Mouse (Mus musculus): ENCODE data around the gene Ifngr2. TPM values are rescaled to one million over a fixed set of nuclear protein-coding genes. Genes with fewer than 3 reads are reported as not detected.
A peak's percentile ranks its signal among the peaks of the same experiment; 100 is the strongest.

The Ifngr2 gene
- total and polyA plus RNA-seq, 3 experiments, result 100 to 120 (median 120) TPM

DNA sequence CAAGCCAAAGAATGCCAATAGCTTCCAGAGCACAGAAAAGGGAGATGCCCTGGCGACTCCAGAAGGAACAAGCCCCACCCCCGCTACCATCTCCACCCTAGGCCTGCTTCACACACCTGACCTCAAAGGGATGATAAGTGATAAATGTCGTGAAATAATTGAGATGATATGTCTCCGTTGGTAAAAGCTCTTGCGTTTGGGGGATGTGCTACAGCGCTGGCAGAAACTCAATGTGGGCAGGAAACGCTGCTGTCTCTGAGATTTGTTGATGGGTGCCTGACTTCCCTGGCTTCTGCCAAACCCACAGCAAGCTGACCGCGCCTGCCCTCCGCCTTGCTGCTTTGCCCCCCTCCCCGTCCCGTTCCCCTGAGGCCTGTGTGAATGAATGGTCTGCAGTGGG is 6.8 kb downstream of the Ifngr2 start:
- no peak overlapping the region for H3K4me3 ChIP-seq
- intact Hi-C loops (cut with DNase I), result no loop called here
- DNase-seq, result peak; percentile 47 to 66
- no peaks in the 10 kb centered on the region for H3K27me3 ChIP-seq (ENCODE audit: control insufficient read depth, insufficient read depth, low read length)
- 10% methylated on average over 12 of the region's 12 CpGs for WGBS
- peak overlapping the region; percentile 60 for H3K27ac ChIP-seq
- peak overlapping the region; percentile 46 for H3K9ac ChIP-seq (ENCODE audit: low read depth, low read length)
- TF ChIP-seq POLR2A (IDR thresholded peaks at IDR 0.05; ENCODE audit: insufficient read depth, low read depth, low read length), result no peak
- no peak for TF ChIP-seq EP300 (IDR thresholded peaks at IDR 0.05; ENCODE audit: insufficient read depth, low read depth, low read length)
- no peak for TF ChIP-seq CTCF (IDR thresholded peaks at IDR 0.05)
- H3K36me3 ChIP-seq (ENCODE audit: control insufficient read depth, insufficient read depth, low read length), result peaks cover 30% of the 10 kb centered on the region
- peaks cover 30% of the 10 kb centered on the region for H3K4me1 ChIP-seq (ENCODE audit: control insufficient read depth, insufficient read depth, low read length)
- peaks cover 3% of the 10 kb centered on the region for H3K79me2 ChIP-seq (replicated peaks; ENCODE audit: control insufficient read depth, insufficient read depth, low read length)

DNA sequence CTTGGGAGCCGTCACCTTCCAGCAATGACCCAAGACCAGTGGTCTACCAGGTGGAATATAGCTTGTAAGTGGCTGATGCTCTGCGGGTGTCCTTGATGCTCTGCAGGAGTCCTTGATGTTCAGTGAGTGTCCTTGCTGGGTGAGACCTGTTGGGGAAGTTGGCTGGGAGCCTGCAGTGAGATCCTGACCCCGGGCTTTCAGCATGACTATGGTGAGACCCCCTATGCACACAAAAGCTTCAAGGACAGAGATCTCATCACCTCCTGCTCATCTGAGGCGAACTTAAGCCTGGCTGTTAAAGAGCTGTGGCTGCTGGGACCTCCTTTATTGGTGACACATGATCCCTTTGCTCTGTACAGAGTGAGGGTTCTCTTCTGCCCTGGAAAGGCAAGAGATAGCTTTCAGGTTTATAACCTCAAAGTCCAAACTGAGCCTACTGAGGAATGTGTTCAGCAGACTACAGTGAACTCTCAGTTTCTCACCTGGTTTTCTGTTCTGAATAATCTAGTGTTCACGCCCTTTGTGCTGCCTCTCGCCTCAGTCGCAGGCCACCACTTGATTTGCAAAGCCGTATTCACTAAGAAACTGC is 8.2 kb downstream of the Ifngr2 start:
- Histone ChIP-seq H3K4me3 (no peak overlapping the region), H3K9ac (ENCODE audit: low read depth, low read length) (no peak overlapping the region), H3K27ac (no peak overlapping the region; the same call in 1 of the 2 replicates), H3K27me3 (ENCODE audit: control insufficient read depth, insufficient read depth, low read length) (no peaks in the 10 kb centered on the region), H3K36me3 (ENCODE audit: control insufficient read depth, insufficient read depth, low read length) (peaks cover 28% of the 10 kb centered on the region), H3K4me1 (ENCODE audit: control insufficient read depth, insufficient read depth, low read length) (peaks cover 28% of the 10 kb centered on the region), H3K79me2 (replicated peaks; ENCODE audit: control insufficient read depth, insufficient read depth, low read length) (no peaks in the 10 kb centered on the region; the same call in 1 of the 2 replicates)
- intact Hi-C loops (cut with DNase I), result no loop called here
- TF ChIP-seq POLR2A (IDR thresholded peaks at IDR 0.05; ENCODE audit: insufficient read depth, low read depth, low read length), result no peak
- no peak for TF ChIP-seq EP300 (IDR thresholded peaks at IDR 0.05; ENCODE audit: insufficient read depth, low read depth, low read length)
- no peak for TF ChIP-seq CTCF (IDR thresholded peaks at IDR 0.05)
- DNase-seq, result no peak
- 75% methylated on average over 8 of the region's 8 CpGs for WGBS

GRCm38 (mm10) chr16:91556659-91557058 is 9.8 kb downstream of the Ifngr2 start:
- no peak for DNase-seq
- no peak overlapping the region for H3K4me3 ChIP-seq
- H3K79me2 ChIP-seq (replicated peaks; ENCODE audit: control insufficient read depth, insufficient read depth, low read length), result no peaks in the 10 kb centered on the region; the same call in 1 of the 2 replicates
- peaks cover 28% of the 10 kb centered on the region for H3K36me3 ChIP-seq (ENCODE audit: control insufficient read depth, insufficient read depth, low read length)
- no peaks in the 10 kb centered on the region for H3K27me3 ChIP-seq (ENCODE audit: control insufficient read depth, insufficient read depth, low read length)
- H3K27ac ChIP-seq, result peak overlapping the region; percentile 7; the same call in 1 of the 2 replicates
- H3K4me1 ChIP-seq (ENCODE audit: control insufficient read depth, insufficient read depth, low read length), result peaks cover 24% of the 10 kb centered on the region
- TF ChIP-seq POLR2A (IDR thresholded peaks at IDR 0.05; ENCODE audit: insufficient read depth, low read depth, low read length) (no peak), CTCF (IDR thresholded peaks at IDR 0.05) (no peak), EP300 (IDR thresholded peaks at IDR 0.05; ENCODE audit: insufficient read depth, low read depth, low read length) (no peak)
- intact Hi-C loops (cut with DNase I), result no loop called here
- 54% methylated on average over 15 of the region's 15 CpGs for WGBS
- no peak overlapping the region for H3K9ac ChIP-seq (ENCODE audit: low read depth, low read length)

GRCm38 (mm10) chr16:91557214-91557613 is 10.3 kb downstream of the Ifngr2 start:
- DNase-seq, result no peak
- no peaks in the 10 kb centered on the region; the same call in 1 of the 2 replicates for H3K79me2 ChIP-seq (replicated peaks; ENCODE audit: control insufficient read depth, insufficient read depth, low read length)
- TF ChIP-seq POLR2A (IDR thresholded peaks at IDR 0.05; ENCODE audit: insufficient read depth, low read depth, low read length) (no peak), EP300 (IDR thresholded peaks at IDR 0.05; ENCODE audit: insufficient read depth, low read depth, low read length) (no peak), CTCF (IDR thresholded peaks at IDR 0.05) (no peak)
- H3K4me1 ChIP-seq (ENCODE audit: control insufficient read depth, insufficient read depth, low read length), result peaks cover 20% of the 10 kb centered on the region
- H3K36me3 ChIP-seq (ENCODE audit: control insufficient read depth, insufficient read depth, low read length), result peaks cover 28% of the 10 kb centered on the region
- no peak overlapping the region for H3K9ac ChIP-seq (ENCODE audit: low read depth, low read length)
- intact Hi-C loops (cut with DNase I), result no loop called here
- H3K27me3 ChIP-seq (ENCODE audit: control insufficient read depth, insufficient read depth, low read length), result no peaks in the 10 kb centered on the region
- 71% methylated on average over 7 of the region's 7 CpGs for WGBS
- H3K4me3 ChIP-seq, result no peak overlapping the region
- H3K27ac ChIP-seq, result no peak overlapping the region; the same call in 1 of the 2 replicates

DNA sequence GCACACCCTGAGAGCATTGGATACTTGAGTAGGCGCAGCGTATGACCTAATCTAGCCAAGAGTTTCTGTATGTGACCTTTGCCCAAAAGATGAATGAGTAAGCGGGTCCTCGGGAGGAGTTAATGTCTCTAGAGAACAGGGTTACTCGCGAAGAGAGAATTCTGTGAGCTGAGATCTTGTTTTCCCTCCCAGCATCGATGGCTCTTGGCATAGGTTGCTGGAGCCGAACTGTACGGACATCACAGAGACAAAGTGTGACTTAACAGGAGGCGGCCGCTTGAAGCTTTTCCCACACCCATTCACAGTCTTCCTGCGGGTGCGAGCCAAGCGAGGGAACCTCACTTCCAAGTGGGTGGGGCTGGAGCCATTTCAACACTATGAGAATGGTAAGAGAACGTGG is 10.8 kb downstream of the Ifngr2 start:
- TF ChIP-seq EP300 (IDR thresholded peaks at IDR 0.05; ENCODE audit: insufficient read depth, low read depth, low read length), result 0 out of 2 replicates have a peak, but pooled peaks have one; percentile 13
- no peak for TF ChIP-seq CTCF (IDR thresholded peaks at IDR 0.05)
- intact Hi-C loops (cut with DNase I), result no loop called here
- Histone ChIP-seq H3K36me3 (ENCODE audit: control insufficient read depth, insufficient read depth, low read length) (peaks cover 26% of the 10 kb centered on the region), H3K27ac (no peak overlapping the region), H3K27me3 (ENCODE audit: control insufficient read depth, insufficient read depth, low read length) (no peaks in the 10 kb centered on the region), H3K9ac (ENCODE audit: low read depth, low read length) (no peak overlapping the region), H3K79me2 (replicated peaks; ENCODE audit: control insufficient read depth, insufficient read depth, low read length) (no peaks in the 10 kb centered on the region; the same call in 1 of the 2 replicates), H3K4me1 (ENCODE audit: control insufficient read depth, insufficient read depth, low read length) (peaks cover 18% of the 10 kb centered on the region), H3K4me3 (no peak overlapping the region)
- 50% methylated on average over 15 of the region's 15 CpGs for whole genome bisulfite sequencing
- DNase-seq, result peak; percentile 65 to 73

DNA sequence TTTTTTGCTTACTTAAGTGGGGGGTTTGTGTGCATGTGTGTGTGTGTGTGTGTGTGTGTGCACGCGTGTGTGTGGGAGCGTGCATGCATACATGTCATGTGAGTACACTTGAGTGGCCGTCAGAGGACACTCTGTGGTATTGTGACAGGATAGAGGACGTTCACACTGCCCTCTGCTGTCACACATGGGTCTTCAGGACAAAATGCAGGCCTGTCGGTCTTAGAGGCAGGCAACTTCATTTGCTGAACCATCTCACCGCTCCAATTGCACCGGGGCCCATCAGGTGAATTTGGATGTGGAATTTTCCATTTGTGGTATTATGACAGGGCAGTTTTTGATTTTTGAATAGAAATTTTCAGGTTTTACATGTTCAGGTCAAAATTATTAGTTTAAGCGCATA is 14.2 kb downstream of the Ifngr2 start:
- peak in 1 of 2 experiments; percentile 48 for DNase-seq
- Histone ChIP-seq H3K36me3 (ENCODE audit: control insufficient read depth, insufficient read depth, low read length) (peaks cover 14% of the 10 kb centered on the region; the same call in 1 of the 2 replicates), H3K4me1 (ENCODE audit: control insufficient read depth, insufficient read depth, low read length) (peaks cover 3% of the 10 kb centered on the region; the same call in 1 of the 2 replicates), H3K9ac (ENCODE audit: low read depth, low read length) (no peak overlapping the region), H3K27ac (no peak overlapping the region), H3K79me2 (replicated peaks; ENCODE audit: control insufficient read depth, insufficient read depth, low read length) (no peaks in the 10 kb centered on the region), H3K27me3 (ENCODE audit: control insufficient read depth, insufficient read depth, low read length) (no peaks in the 10 kb centered on the region), H3K4me3 (no peak overlapping the region)
- intact Hi-C loops (cut with DNase I), result loop anchor here (1.0 to 2.0 kb wide), 2 partner anchors 32 to 49 kb away; no protein-coding TSS in a partner anchor
- WGBS, result 37% methylated on average over 9 of the region's 9 CpGs
- TF ChIP-seq CTCF (IDR thresholded peaks at IDR 0.05) (peak; percentile 71), POLR2A (IDR thresholded peaks at IDR 0.05; ENCODE audit: insufficient read depth, low read depth, low read length) (no peak), EP300 (IDR thresholded peaks at IDR 0.05; ENCODE audit: insufficient read depth, low read depth, low read length) (peak; percentile 88)
